Mouse (Mus musculus): ENCODE results near the gene Hist1h2bm.
"Not testable (repeated sequence)": the region's sequence is repeated elsewhere in the genome, so short reads cannot be mapped to it uniquely, and the experiment has no call there.

Gene Hist1h2bm

GRCm38 (mm10) chr13:21721757-21722372, at the start of gene Hist1h2bm:
Gene Hist1h2bm, plus strand, starts transcription at chr13:21722044.
- DNase-seq (ENCODE audit: low spot score), result peak; percentile 59

GRCm38 (mm10) chr13:21677305-21677704, 44.5 kb upstream of the Hist1h2bm start, which contains the start of gene Olfr1360:
Gene Olfr1360, minus strand, starts transcription at chr13:21677405.
- no peak for DNase-seq (ENCODE audit: low spot score)

GRCm38 (mm10) chr13:21697811-21698210, 24.0 kb upstream of the Hist1h2bm start, which contains the start of gene Olfr1359:
Gene Olfr1359, plus strand, starts transcription at chr13:21698111.
- DNase-seq (ENCODE audit: low spot score), result no peak

- DNase-seq (ENCODE audit: low spot score), result no peak
Observed at GRCm38 (mm10) chr13:21706669-21707068, 15.2 kb upstream of the Hist1h2bm start.

GRCm38 (mm10) chr13:21710031-21710711, 11.7 kb upstream of the Hist1h2bm start:
- peak; percentile 82 for DNase-seq (ENCODE audit: low spot score)

- DNase-seq (ENCODE audit: low spot score), result peak; percentile 67
Observed at GRCm38 (mm10) chr13:21710821-21711525, 10.9 kb upstream of the Hist1h2bm start.

- DNase-seq (ENCODE audit: low spot score), result no peak
Observed at GRCm38 (mm10) chr13:21711698-21712097, 10.1 kb upstream of the Hist1h2bm start.

GRCm38 (mm10) chr13:21714725-21715124, 7.1 kb upstream of the Hist1h2bm start:
- peak; percentile 30 for DNase-seq (ENCODE audit: low spot score)

GRCm38 (mm10) chr13:21715131-21715863, 6.5 kb upstream of the Hist1h2bm start:
- DNase-seq (ENCODE audit: low spot score), result no peak

GRCm38 (mm10) chr13:21715864-21716539, 5.8 kb upstream of the Hist1h2bm start, which contains the start of the genes Hist1h2bl and Hist1h2ai:
Gene Hist1h2bl, minus strand, starts transcription at chr13:21716143.
Gene Hist1h2ai, plus strand, starts transcription at chr13:21716422.
- DNase-seq (ENCODE audit: low spot score), result peak; percentile 69

GRCm38 (mm10) chr13:21716540-21717391, 5.1 kb upstream of the Hist1h2bm start:
- DNase-seq (ENCODE audit: low spot score), result not testable (repeated sequence)

- peak; percentile 77 for DNase-seq (ENCODE audit: low spot score)
Observed at GRCm38 (mm10) chr13:21717397-21718357, 4.2 kb upstream of the Hist1h2bm start, which contains the start of gene Hist1h3h. Gene Hist1h3h, plus strand, starts transcription at chr13:21717659.

- DNase-seq (ENCODE audit: low spot score), result no peak
Observed at GRCm38 (mm10) chr13:21718381-21719080, 3.3 kb upstream of the Hist1h2bm start.

GRCm38 (mm10) chr13:21721107-21721756, 612 bp upstream of the Hist1h2bm start:
- DNase-seq (ENCODE audit: low spot score), result not testable (repeated sequence)

- DNase-seq (ENCODE audit: low spot score), result no peak
Observed at GRCm38 (mm10) chr13:21722373-21722925, 605 bp downstream of the Hist1h2bm start.

GRCm38 (mm10) chr13:21722993-21723836, 1.4 kb downstream of the Hist1h2bm start:
- DNase-seq (ENCODE audit: low spot score), result no peak
